Mouse (Mus musculus): ENCODE measurements at regions not wholly inside any gene's neighbourhood (a gene's known extent, or its start where the extent isn't known, plus 50 kb on each side); places are given as distances from the start of the nearest gene placed in this dataset.

DNA sequence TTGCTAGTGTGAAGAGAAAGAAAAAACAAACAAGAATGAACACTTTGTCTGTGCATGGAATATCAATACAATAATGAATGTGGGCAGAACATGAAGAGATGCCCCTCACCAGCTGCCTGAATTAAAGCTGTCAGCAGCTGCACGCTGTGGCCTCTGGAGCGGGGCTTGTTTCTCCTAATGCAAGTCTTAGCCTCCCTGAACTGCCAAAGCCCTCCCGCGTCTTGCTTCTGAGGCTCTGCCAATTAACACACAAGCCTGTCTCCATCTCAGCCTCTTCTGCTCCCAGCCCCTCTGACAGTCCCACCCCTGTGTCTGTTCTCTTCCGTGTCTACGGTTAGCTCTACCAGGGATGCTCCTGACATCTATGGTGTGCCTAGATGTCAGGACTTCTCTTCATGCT lies 265.1 kb downstream of the Prdm2 start:
- DNase-seq = no peak
- intact Hi-C loops (cut with DNase I) = no loop called here
- Histone ChIP-seq H3K4me3 (no peak overlapping the region), H3K27ac (no peak overlapping the region)
- TF ChIP-seq CTCF (IDR thresholded peaks at IDR 0.05) = no peak

DNA sequence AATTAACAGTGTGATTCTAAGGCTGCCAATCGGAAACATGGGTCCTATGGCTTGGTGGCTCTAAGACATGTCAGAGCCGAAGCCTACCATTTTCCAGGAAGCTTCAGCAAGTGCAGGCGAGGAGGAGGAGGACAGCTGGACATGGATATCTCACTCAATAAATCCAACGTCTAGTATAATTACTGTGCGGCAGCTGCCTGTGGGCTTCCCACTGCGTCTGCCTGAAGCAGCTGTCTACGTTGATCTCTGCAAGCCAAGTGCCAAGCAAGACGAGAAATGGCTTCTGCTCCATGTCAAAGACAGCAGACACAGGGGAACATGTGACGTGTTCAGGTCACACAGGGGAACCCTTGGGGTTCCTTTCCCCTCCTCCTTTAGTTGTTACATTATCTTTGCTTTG lies 279.2 kb downstream of the Prdm2 start:
- H3K27ac ChIP-seq = no peak overlapping the region
- intact Hi-C loops (cut with DNase I) = no loop called here
- no peak overlapping the region for H3K4me3 ChIP-seq
- no peak for DNase-seq
- TF ChIP-seq CTCF (IDR thresholded peaks at IDR 0.05) = no peak

DNA sequence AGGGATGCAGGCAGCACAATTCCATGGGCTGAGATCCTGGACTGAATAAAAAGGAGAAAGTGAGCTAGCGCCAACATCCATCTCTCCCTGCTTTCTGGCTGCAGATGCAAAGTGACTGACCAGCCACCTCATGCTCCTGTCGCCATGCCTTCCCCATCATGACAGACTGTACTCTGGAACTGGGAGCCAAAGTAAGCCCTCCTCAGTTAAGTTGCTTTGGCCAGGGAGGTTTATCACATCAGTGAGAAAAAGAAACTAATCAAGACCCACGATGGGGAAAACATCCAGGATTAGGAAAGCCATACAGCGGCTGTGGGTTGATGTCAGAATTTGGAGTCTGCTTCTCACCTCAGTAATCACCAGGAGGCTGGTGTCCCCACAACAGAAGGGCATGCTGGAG lies 283.6 kb downstream of the Prdm2 start:
- intact Hi-C loops (cut with DNase I) = no loop called here
- DNase-seq = no peak
- no peak for TF ChIP-seq CTCF (IDR thresholded peaks at IDR 0.05)
- H3K4me3 ChIP-seq = no peak overlapping the region
- no peak overlapping the region for H3K27ac ChIP-seq

DNA sequence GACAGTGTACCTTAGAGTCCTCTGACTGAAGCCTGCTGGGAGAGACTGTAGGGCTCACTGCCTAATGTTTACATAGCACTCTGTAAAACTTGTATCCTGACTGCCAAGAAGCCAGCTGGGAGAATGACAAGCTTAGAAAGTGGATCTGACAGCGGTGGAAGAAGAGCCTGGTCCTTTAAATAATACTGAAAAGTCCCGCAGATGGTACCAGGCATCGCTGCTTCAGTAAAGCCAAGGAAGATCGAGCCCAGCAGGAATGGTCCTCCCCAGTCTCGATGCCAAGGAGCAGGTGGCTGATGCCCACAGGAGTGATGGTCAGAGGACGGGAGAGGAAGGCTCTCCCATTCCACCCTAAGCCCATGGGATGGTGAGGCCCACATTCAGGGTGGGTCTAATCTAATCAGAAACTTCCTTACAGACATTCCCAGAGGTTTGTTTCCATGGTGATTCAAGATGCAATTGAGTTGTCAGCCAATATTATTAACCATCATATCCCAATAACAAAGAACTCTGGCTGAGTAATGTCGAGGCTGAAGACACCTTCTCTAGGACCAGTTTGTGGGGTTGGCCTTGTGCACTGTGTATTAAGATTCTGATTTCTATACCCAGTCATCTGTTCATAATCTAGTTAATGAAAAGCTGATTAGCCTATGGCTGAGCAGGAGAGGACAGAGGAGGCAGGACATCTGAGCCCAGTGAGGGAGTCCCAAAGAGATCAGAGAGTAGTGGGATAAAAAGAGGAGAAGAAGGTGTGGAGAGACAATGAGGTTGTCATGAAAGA lies 285.3 kb downstream of the Prdm2 start:
- intact Hi-C loops (cut with DNase I) = no loop called here
- Histone ChIP-seq H3K27ac (no peak overlapping the region), H3K4me3 (no peak overlapping the region)
- no peak for TF ChIP-seq CTCF (IDR thresholded peaks at IDR 0.05)
- no peak for DNase-seq

DNA sequence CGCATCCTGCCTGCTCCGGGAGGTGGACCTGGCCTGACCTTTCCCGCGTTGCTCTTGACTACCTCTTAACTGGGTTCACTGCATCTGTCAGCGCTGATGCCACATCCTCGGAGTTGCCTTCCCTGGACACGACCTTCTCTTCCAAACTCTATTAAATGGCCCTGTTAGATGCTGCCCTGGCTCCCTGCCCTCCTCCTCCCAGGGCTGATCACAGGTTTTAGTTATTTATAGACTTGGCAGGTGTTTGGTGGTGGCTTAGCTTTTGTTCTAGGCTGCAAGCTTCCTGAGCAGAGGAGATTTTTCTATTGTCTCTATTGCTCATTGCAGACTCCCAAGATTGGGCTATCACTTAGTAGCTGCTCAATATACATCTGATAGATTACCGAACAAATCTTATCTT lies 287.7 kb downstream of the Prdm2 start:
- intact Hi-C loops (cut with DNase I) = no loop called here
- no peak for TF ChIP-seq CTCF (IDR thresholded peaks at IDR 0.05)
- no peak overlapping the region for H3K4me3 ChIP-seq
- DNase-seq = no peak
- no peak overlapping the region for H3K27ac ChIP-seq

DNA sequence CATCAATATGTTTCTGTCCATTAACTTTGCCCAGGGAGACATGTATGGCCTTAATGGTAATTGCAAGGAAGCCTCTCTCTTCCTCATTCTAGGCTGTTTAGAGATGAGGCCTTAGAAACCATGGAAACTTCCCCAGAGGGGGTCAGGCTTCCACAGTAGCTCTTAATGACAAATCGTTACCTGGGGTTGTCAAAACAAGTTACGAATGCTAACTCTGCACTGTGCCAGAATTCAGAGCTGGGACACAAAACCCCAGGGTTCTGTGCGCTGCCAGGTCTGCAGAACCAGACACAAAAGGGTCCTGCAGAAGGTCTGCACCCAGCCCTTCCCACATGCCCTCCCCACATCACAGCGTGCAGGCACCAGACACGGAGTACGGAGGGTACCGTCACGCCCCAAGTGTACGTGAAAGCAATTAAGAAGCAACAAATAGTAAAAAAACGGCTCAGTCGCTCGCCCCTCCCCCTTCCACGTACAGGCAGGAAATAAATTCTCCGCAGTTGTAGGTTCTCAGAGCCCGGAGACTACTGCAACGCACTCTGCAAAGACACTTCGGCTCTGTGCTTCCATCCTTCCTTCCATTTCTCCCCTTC lies 303.3 kb downstream of the Prdm2 start:
- TF ChIP-seq CTCF (IDR thresholded peaks at IDR 0.05) = no peak
- intact Hi-C loops (cut with DNase I) = no loop called here
- H3K27ac ChIP-seq = no peak overlapping the region
- DNase-seq = no peak
- no peak overlapping the region for H3K4me3 ChIP-seq

DNA sequence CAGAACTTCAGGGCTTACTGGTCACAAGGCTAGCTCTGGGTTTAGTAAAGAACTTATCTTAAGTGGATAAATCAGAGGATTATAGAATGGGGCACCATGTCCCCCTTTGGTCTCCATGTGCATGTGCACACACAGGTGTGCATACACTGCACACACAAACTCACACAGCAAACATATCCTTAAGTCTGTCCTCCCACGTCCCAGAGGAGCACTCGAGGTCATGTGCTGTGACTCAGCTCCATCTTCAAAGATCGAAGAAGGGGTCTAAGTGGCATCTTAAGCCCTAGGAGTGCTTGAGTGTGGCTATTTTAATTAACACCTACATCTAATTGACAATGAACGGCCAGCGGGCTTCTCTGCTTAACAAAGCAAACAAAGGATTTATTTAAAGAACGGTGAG lies 304.0 kb downstream of the Prdm2 start:
- H3K4me3 ChIP-seq = no peak overlapping the region
- no peak for TF ChIP-seq CTCF (IDR thresholded peaks at IDR 0.05)
- H3K27ac ChIP-seq = no peak overlapping the region
- DNase-seq = no peak
- intact Hi-C loops (cut with DNase I) = no loop called here

DNA sequence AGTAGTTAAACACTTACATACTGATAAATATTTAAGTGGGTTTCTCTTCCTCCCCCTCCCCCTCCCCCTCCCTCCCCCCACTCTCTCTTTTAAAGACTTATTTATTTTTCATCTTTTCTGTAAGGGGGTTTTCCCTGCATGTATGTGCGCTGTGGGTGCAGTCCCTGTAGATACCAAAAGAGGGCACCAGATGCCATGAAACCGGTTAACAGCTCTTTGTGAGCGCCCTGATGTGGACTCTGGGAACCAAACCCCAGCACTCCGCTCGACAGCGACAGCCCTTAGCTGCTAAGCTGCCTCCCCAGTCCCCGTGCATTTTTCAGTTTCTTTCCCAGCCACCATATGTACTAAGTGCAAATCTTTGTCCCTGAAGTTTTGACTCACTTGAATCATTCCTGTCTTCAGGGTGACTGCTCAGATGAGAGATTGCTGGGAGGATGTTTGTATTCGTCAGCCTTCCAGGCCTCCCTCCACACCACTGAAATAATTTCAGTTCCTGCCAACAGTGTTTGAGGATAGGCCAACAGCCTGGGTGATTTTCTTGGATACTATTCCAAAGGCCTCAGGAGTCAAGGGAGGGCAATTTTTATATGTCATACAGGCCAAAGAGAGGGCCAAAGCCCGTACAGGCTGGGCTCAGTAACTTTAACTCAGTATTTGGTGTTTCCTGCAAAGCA lies 309.3 kb downstream of the Prdm2 start:
- intact Hi-C loops (cut with DNase I) = no loop called here
- Histone ChIP-seq H3K4me3 (no peak overlapping the region), H3K27ac (no peak overlapping the region)
- DNase-seq = no peak
- TF ChIP-seq CTCF (IDR thresholded peaks at IDR 0.05) = no peak

DNA sequence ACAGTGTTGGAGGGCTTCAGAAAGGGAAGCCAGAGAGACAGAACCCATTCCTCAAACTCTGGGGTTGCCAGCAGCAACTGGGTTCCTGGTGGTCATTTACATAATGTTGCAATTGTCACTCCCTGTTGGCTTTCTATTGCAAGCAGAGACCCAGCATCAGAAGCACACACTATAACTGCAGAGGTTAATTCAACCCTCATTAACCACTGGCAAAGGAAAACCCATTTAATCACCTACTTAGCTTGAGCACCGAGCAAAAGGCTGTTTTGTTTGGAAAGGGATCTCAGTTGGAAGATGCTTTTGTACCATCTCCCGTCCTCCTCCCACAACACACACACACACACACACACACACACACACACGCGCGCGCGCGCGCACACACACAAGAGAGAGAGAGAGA lies 312.0 kb downstream of the Prdm2 start:
- no peak for DNase-seq
- H3K4me3 ChIP-seq = no peak overlapping the region
- H3K27ac ChIP-seq = no peak overlapping the region
- TF ChIP-seq CTCF (IDR thresholded peaks at IDR 0.05) = no peak
- intact Hi-C loops (cut with DNase I) = no loop called here

DNA sequence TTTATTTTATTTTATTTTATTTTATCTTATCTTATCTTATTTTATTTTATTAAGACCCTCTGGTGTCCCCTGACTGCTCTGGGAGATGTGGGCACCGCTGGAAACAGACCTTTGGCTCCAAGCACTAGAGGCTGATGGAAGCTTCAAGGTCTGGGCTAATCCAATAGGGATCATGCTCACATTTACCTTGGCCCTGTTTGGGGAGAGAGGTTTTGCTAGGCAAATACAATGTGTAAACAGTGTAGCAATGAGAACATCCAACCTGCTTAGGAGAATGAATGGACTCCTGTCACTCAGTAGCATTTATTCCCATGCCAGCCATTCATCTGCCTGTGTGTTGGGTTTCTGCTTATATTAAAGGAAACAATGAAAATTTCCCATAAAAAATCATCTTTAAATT lies 313.8 kb downstream of the Prdm2 start:
- Histone ChIP-seq H3K27ac (no peak overlapping the region), H3K4me3 (no peak overlapping the region)
- DNase-seq = no peak
- no peak for TF ChIP-seq CTCF (IDR thresholded peaks at IDR 0.05)
- intact Hi-C loops (cut with DNase I) = no loop called here

GRCm38 (mm10) chr4:142890711-142891110 lies 322.1 kb downstream of the Prdm2 start:
- intact Hi-C loops (cut with DNase I) = no loop called here
- no peak for DNase-seq
- Histone ChIP-seq H3K27ac (no peak overlapping the region), H3K4me3 (no peak overlapping the region)
- no peak for TF ChIP-seq CTCF (IDR thresholded peaks at IDR 0.05)

DNA sequence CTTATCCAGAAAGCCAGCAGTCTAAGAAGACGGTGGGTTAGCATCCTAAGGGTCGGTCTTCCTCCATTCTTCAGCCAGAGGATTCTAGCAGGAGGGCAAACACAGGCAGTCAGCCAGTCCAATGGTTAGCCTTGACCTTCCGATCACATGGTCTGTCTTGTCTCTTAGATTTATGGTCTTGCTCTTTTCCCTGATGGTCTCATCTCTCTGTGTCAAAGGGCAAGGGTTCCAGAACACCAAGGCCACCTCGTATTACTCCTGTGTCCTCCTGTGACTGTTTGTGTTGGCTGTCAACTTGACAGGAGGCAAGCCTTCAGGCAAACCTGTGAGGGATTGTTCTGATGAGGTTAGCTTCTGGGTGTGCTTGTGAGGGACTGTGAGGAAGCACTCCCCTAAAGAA lies 323.9 kb downstream of the Prdm2 start:
- intact Hi-C loops (cut with DNase I) = no loop called here
- Histone ChIP-seq H3K4me3 (no peak overlapping the region), H3K27ac (no peak overlapping the region)
- no peak for TF ChIP-seq CTCF (IDR thresholded peaks at IDR 0.05)
- no peak for DNase-seq

GRCm38 (mm10) chr4:142887876-142888275 lies 324.9 kb downstream of the Prdm2 start:
- H3K27ac ChIP-seq = no peak overlapping the region
- TF ChIP-seq CTCF (IDR thresholded peaks at IDR 0.05) = no peak

More at GRCm38 (mm10) chr4:142887876-142888275, 324.9 kb downstream of the Prdm2 start:
- no peak for DNase-seq
- H3K4me3 ChIP-seq = no peak overlapping the region
- intact Hi-C loops (cut with DNase I) = no loop called here

All from gastrocnemius, adult 2 months (tissue).